Mouse (Mus musculus) heart, embryonic 11.5 days (tissue): ENCODE results near the gene Zmat3. TPM values are rescaled to one million over a fixed set of nuclear protein-coding genes. Genes with fewer than 3 reads are reported as not detected.

Source experiments
- ATAC-seq: fragments of 200-750 bp; cut with Nextera tagmentation; replicated peaks from 2 replicates; pipeline ENCODE4 v1.8.0; 2017; ENCODE audit warnings: moderate library complexity; ENCODE audit not compliant: insufficient number of reproducible peaks, low FRiP score, low TSS enrichment
- H3K27ac ChIP-seq: fragments of 300-500 bp; sonication (generic); 2 replicates; pipeline ENCODE4 v1.5.1; 2014; ENCODE audit warnings: mild to moderate bottlenecking, low read depth, low read length
- H3K27me3 ChIP-seq: fragments of 300-500 bp; sonication (generic); 2 replicates; pipeline ENCODE4 v1.6.1; 2014; ENCODE audit warnings: mild to moderate bottlenecking, low read length, mixed read lengths; ENCODE audit not compliant: control insufficient read depth, insufficient read depth
- H3K36me3 ChIP-seq: fragments of 300-500 bp; sonication (generic); 2 replicates; pipeline ENCODE4 v1.6.1; 2014; ENCODE audit warnings: mild to moderate bottlenecking, low read length, moderate library complexity, mixed read lengths; ENCODE audit not compliant: control insufficient read depth, insufficient read depth
- H3K4me1 ChIP-seq: fragments of 300-500 bp; sonication (generic); 2 replicates; pipeline ENCODE4 v1.6.1; 2014; ENCODE audit warnings: low read length; ENCODE audit not compliant: control insufficient read depth, insufficient read depth
- H3K4me2 ChIP-seq: fragments of 300-500 bp; sonication (generic); 2 replicates; pipeline ENCODE4 v1.6.1; 2014; ENCODE audit warnings: mild to moderate bottlenecking, moderate library complexity
- H3K4me3 ChIP-seq: fragments of 300-500 bp; sonication (generic); 2 replicates; pipeline ENCODE4 v1.5.1; 2014; ENCODE audit warnings: low read depth, low read length
- H3K9ac ChIP-seq: fragments of 300-500 bp; sonication (generic); 2 replicates; pipeline ENCODE4 v1.6.1; 2014; ENCODE audit warnings: mild to moderate bottlenecking, low read depth, low read length, moderate library complexity
- H3K9me3 ChIP-seq: fragments of 300-500 bp; sonication (generic); replicated peaks from 2 replicates; pipeline ENCODE4 v1.6.1; 2016; ENCODE audit warnings: low read length; ENCODE audit not compliant: control insufficient read depth
- WGBS: fragments of 180-500 bp; shearing (Covaris S2); extraction: QIAGEN DNeasy Blood & Tissue Kit; methylation state at CpG from one replicate; pipeline ENCODE4 v1.1.7; 2014; ENCODE audit not compliant: insufficient replicate concordance; 5-methylcytosine and 5-hydroxymethylcytosine counted together
- polyA plus RNA-seq: library from polyadenylated mRNA; unstranded; fragments of >200 nt; fragmentation: Nextera tagmentation; extraction: Ambion mirVana; gene quantifications from 2 replicates; pipeline ENCODE4 v1.2.1, GENCODE M21; 2014

Zmat3 gene
- 5.3 and 5.8 TPM in 2 replicates for polyA plus RNA-seq

- peaks cover 10% of the 10 kb centered on the region for H3K4me1 ChIP-seq
- H3K4me2 ChIP-seq, result peak within 1 kb of the TSS; percentile 92
- no peaks in the 10 kb centered on the region for H3K9me3 ChIP-seq
- ATAC-seq, result peak; percentile 58
- H3K36me3 ChIP-seq, result no peaks in the 10 kb centered on the region
- peak within 1 kb of the TSS; percentile 85 for H3K9ac ChIP-seq
- H3K27ac ChIP-seq, result peak within 1 kb of the TSS; percentile 64
- 3% methylated on average over 33 of the region's 48 CpGs for WGBS
- H3K4me3 ChIP-seq, result peak within 1 kb of the TSS; percentile 90
- no peaks in the 10 kb centered on the region; the same call in 1 of the 2 replicates for H3K27me3 ChIP-seq
These were observed at the start of gene Zmat3 for GRCm38 (mm10) chr3:32365546-32366245. TSS of gene Zmat3 (minus strand) at chr3:32366014.

DNA sequence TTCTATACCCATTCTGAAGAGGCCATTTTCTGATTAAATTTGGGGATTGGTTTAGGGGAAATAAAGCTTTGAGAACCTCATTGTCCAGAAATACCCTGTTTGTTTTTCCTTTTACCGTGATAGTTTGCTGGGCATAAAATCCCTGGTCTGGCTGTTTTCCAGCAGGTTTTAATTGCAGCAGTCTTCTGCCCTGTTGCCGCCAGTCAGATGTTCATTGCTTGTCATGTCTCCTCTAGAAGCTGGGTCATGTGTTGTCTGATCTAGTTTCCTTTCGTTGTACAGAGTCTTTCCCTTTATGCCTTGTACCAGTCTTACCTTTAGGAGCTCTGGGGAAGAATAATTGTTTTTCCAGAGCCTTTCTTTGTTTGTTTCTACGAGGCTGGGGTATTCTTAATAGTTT lies 48.6 kb upstream of the Zmat3 start:
- Histone ChIP-seq H3K9me3 (no peaks in the 10 kb centered on the region), H3K4me3 (no peak overlapping the region), H3K36me3 (no peaks in the 10 kb centered on the region), H3K27ac (no peak overlapping the region), H3K27me3 (no peaks in the 10 kb centered on the region), H3K9ac (no peak overlapping the region), H3K4me1 (peaks cover 43% of the 10 kb centered on the region), H3K4me2 (no peak overlapping the region)
- ATAC-seq, result no peak
- 66% methylated on average over 4 of the region's 4 CpGs for WGBS

- peaks cover 49% of the 10 kb centered on the region for H3K4me1 ChIP-seq
- no peaks in the 10 kb centered on the region for H3K9me3 ChIP-seq
- H3K4me2 ChIP-seq, result no peak overlapping the region
- H3K36me3 ChIP-seq, result no peaks in the 10 kb centered on the region
- no peak overlapping the region for H3K27ac ChIP-seq
- H3K4me3 ChIP-seq, result no peak overlapping the region
- no peak overlapping the region for H3K9ac ChIP-seq
- WGBS, result 44% methylated on average over 7 of the region's 7 CpGs
- no peak for ATAC-seq
- H3K27me3 ChIP-seq, result no peaks in the 10 kb centered on the region
These were observed 46.8 kb upstream of the Zmat3 start for GRCm38 (mm10) chr3:32412502-32413044.

- no peaks in the 10 kb centered on the region for H3K9me3 ChIP-seq
- no peak overlapping the region for H3K9ac ChIP-seq
- no peak for ATAC-seq
- H3K4me2 ChIP-seq, result no peak overlapping the region
- H3K36me3 ChIP-seq, result no peaks in the 10 kb centered on the region
- H3K4me3 ChIP-seq, result no peak overlapping the region
- 83% methylated on average over 3 of the region's 3 CpGs for WGBS
- peaks cover 33% of the 10 kb centered on the region for H3K4me1 ChIP-seq
- no peaks in the 10 kb centered on the region for H3K27me3 ChIP-seq
- no peak overlapping the region for H3K27ac ChIP-seq
These were observed 43.0 kb upstream of the Zmat3 start for GRCm38 (mm10) chr3:32408811-32409273.

GRCm38 (mm10) chr3:32406804-32407203 lies 41.0 kb upstream of the Zmat3 start:
- WGBS, result 75% methylated on average over 6 of the region's 6 CpGs
- H3K4me2 ChIP-seq, result no peak overlapping the region
- no peak for ATAC-seq
- no peaks in the 10 kb centered on the region for H3K27me3 ChIP-seq
- H3K4me1 ChIP-seq, result peaks cover 22% of the 10 kb centered on the region; the same call in 1 of the 2 replicates
- H3K36me3 ChIP-seq, result no peaks in the 10 kb centered on the region
- H3K9me3 ChIP-seq, result no peaks in the 10 kb centered on the region
- H3K4me3 ChIP-seq, result no peak overlapping the region
- H3K9ac ChIP-seq, result no peak overlapping the region
- no peak overlapping the region for H3K27ac ChIP-seq

DNA sequence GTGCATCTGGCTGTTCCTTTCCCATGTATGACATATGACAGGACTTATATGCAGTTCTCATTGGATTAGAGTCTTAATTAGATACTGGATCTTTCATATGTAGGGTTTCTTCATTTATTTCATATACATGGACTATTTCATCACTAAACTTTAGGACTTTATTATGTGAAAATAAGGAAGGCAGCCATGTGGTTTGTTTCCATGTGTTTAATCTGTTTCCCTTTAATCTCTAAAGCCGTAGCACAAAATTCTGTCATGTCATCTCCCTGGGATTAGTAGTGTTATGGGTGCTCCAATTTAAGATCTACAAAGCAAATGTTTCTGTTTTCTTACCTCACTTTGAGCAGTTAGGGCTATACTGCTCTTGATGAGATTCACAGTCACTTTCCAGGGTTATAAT lies 39.9 kb upstream of the Zmat3 start:
- Histone ChIP-seq H3K27me3 (no peaks in the 10 kb centered on the region), H3K4me1 (peaks cover 25% of the 10 kb centered on the region; the same call in 1 of the 2 replicates), H3K9ac (no peak overlapping the region), H3K4me2 (no peak overlapping the region), H3K36me3 (no peaks in the 10 kb centered on the region), H3K9me3 (no peaks in the 10 kb centered on the region), H3K4me3 (no peak overlapping the region), H3K27ac (no peak overlapping the region)
- WGBS, result 80% methylated on average over 1 of the region's 1 CpGs
- ATAC-seq, result no peak

DNA sequence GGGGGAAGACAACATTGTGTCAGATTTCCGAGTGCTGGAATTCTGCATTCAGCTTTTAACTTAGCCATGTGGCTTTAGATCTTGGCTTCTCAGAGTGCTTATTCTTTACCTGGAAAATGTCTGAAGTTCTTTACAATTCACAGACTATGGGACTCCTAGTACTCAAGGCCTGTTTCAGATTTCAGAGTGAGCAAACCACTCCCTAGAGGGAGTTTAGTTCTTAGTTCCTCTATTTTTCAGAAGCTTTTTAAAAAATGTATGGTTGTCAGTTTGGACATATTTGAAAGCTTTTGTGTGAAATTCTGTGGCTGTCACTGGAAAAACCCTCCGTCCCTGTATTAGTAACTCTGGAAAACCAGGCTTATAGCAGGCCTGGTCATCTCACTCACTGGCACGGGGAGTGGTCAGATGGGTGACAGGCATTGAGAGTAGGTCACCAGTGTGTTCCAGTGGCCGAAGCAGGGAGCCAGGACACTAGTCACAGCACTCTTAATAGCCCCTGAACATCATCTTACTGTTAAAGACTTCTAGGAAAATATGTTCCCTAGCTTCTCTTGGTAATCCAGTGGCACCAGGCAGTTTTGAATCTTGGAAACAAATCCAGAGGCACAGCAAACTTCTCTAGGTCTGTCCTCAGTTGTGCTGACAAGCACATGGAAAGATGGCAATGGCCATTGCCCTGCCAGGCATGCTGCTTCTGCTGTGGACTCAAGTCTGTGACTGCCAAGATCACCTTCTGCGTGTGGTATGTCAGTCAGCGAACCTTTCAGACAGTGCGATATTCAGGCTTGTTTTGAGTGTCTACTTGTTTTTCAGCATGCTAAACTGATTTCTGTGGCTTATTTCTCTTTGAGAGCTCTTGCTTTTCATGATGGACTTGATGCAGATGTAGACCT lies 37.4 kb upstream of the Zmat3 start:
- 72% methylated on average over 7 of the region's 7 CpGs for WGBS
- Histone ChIP-seq H3K27me3 (no peaks in the 10 kb centered on the region), H3K4me2 (no peak overlapping the region), H3K4me3 (no peak overlapping the region), H3K9me3 (no peaks in the 10 kb centered on the region), H3K27ac (no peak overlapping the region), H3K9ac (no peak overlapping the region), H3K4me1 (peaks cover 37% of the 10 kb centered on the region), H3K36me3 (no peaks in the 10 kb centered on the region)
- no peak for ATAC-seq

GRCm38 (mm10) chr3:32401591-32401990 lies 35.8 kb upstream of the Zmat3 start:
- Histone ChIP-seq H3K9me3 (no peaks in the 10 kb centered on the region), H3K4me1 (peaks cover 37% of the 10 kb centered on the region), H3K4me2 (no peak overlapping the region), H3K9ac (no peak overlapping the region), H3K36me3 (no peaks in the 10 kb centered on the region), H3K4me3 (no peak overlapping the region), H3K27ac (no peak overlapping the region), H3K27me3 (no peaks in the 10 kb centered on the region)
- WGBS, result 73% methylated on average over 3 of the region's 3 CpGs
- ATAC-seq, result no peak
